Mouse (Mus musculus): ENCODE measurements at regions not wholly inside any gene's neighbourhood (a gene's known extent, or its start where the extent isn't known, plus 50 kb on each side); places are given as distances from the start of the nearest gene placed in this dataset.

DNA sequence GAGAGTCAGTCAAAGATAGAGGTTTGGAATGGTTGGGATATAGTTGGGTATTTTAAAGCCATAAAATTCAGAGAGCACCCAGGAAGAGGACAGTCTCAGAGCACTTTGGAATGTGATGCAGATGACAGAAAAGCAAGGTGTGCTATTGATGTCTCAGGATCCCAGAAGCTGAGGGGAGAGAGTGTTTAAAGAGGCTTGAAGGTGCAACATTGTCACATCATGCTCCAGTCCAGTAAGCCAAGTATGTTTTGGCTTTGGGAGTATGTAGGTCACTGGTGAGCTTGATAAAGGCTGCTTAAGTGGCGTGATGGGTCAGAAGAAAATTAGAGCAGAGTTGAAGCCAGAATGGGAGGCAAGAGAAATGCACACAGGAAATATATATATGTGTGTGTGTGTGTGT is 201.3 kb upstream of the Lpp start:
- DNase-seq (ENCODE audit: extremely low spot score in 1 of 2, low spot score in 2 of 2) = no peak
- TF ChIP-seq CTCF (IDR thresholded peaks at IDR 0.05) = no peak
- H3K27ac ChIP-seq = no peak overlapping the region
- no peak overlapping the region for H3K4me3 ChIP-seq
- intact Hi-C loops (cut with DNase I) = no loop called here

DNA sequence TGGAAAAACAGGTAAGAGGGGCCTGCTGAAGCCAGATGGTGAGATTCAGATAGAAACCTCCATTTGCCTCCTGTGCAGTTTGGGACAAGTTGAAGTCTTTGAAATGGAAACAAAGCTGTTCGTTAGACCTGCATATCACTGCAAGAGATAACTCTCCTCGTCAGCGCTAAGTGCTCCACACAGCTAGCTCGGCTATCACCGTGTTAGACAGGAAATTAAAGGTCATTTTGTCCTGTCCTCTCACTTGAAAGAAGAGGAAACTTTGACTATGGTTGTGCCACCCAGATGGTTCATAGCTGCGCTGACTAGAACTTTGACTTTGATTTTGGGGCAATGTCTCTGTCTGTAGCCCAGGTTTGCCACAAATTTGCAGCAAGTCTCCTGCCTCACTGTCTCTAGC is 198.5 kb upstream of the Bcl6 start:
- H3K27ac ChIP-seq = no peak overlapping the region
- no peak overlapping the region for H3K4me3 ChIP-seq
- intact Hi-C loops (cut with DNase I) = no loop called here
- no peak for DNase-seq (ENCODE audit: extremely low spot score in 1 of 2, low spot score in 2 of 2)
- no peak for TF ChIP-seq CTCF (IDR thresholded peaks at IDR 0.05)

GRCm38 (mm10) chr16:24185989-24186388 is 197.3 kb upstream of the Bcl6 start:
- TF ChIP-seq CTCF (IDR thresholded peaks at IDR 0.05) = no peak
- intact Hi-C loops (cut with DNase I) = no loop called here
- H3K27ac ChIP-seq = no peak overlapping the region
- H3K4me3 ChIP-seq = no peak overlapping the region
- no peak for DNase-seq (ENCODE audit: extremely low spot score in 1 of 2, low spot score in 2 of 2)

GRCm38 (mm10) chr16:24184846-24185245 is 196.2 kb upstream of the Bcl6 start:
- no peak for TF ChIP-seq CTCF (IDR thresholded peaks at IDR 0.05)
- intact Hi-C loops (cut with DNase I) = no loop called here
- no peak for DNase-seq (ENCODE audit: extremely low spot score in 1 of 2, low spot score in 2 of 2)
- Histone ChIP-seq H3K4me3 (no peak overlapping the region), H3K27ac (no peak overlapping the region)

DNA sequence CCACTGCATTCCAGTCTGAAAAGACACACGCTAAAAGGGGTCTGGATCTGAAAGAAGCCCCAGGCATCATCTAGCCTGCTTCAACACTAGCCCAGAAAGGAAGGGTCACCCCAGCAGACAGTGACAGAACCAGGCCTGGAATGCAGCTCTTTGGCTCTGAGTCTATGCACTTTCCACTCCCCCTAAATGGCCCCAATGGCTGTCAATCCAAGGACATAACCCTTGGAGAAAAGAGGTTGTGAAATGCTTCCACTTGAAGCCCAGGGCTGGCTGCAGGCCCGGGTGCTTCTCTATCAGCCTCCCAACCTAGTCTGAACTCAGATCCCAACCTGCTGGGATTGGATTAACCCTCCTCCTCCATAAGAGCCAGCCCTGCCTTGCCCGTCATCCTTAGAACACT is 194.6 kb upstream of the Bcl6 start:
- DNase-seq (ENCODE audit: extremely low spot score in 1 of 2, low spot score in 2 of 2) = no peak
- H3K27ac ChIP-seq = no peak overlapping the region
- TF ChIP-seq CTCF (IDR thresholded peaks at IDR 0.05) = no peak
- no peak overlapping the region for H3K4me3 ChIP-seq
- intact Hi-C loops (cut with DNase I) = no loop called here

DNA sequence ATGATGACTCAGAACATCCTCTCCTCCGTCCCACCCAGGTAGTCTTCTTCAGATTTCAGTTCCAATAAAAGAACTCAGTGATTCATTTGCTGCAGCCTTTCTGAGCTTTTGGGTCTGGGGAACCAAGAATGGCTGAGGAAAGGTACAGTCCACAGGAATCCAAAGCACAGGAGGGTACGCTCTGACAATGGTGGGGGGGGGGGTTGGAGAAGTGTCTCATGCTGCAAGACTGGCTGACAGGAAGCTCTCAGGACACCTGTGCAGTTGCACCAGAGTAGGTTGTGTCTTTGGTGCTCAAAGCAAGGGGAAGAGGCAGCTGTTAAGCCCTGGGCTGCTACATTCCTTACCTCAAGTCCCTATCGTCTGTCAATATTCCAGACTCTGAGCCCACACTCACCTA is 192.7 kb upstream of the Bcl6 start:
- H3K27ac ChIP-seq = no peak overlapping the region
- DNase-seq (ENCODE audit: extremely low spot score in 1 of 2, low spot score in 2 of 2) = no peak
- intact Hi-C loops (cut with DNase I) = no loop called here
- TF ChIP-seq CTCF (IDR thresholded peaks at IDR 0.05) = no peak
- no peak overlapping the region for H3K4me3 ChIP-seq

GRCm38 (mm10) chr16:24180666-24181065 is 192.0 kb upstream of the Bcl6 start:
- Histone ChIP-seq H3K4me3 (no peak overlapping the region), H3K27ac (no peak overlapping the region)
- no peak for TF ChIP-seq CTCF (IDR thresholded peaks at IDR 0.05)
- DNase-seq (ENCODE audit: extremely low spot score in 1 of 2, low spot score in 2 of 2) = no peak
- intact Hi-C loops (cut with DNase I) = no loop called here

DNA sequence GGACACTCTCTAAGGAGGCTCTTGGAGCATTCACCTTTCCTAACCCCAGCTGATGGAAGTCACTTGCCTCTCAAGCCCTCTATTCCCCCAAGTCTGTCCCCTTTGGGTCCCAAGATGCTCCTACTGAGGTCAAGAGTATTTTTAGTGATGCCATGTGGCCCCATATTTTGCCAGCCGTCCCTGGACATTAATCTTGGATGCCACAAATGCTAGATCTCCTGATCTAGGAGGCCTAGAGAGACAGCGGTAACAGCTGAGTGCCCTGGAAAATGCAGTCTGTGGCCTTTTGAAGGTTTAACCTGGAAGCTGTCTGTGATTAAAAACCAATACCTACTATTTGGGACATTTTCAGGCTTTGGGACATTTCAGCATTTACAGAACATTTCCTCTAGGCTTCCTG is 188.9 kb upstream of the Bcl6 start:
- DNase-seq (ENCODE audit: extremely low spot score in 1 of 2, low spot score in 2 of 2) = no peak
- Histone ChIP-seq H3K4me3 (no peak overlapping the region), H3K27ac (no peak overlapping the region)
- no peak for TF ChIP-seq CTCF (IDR thresholded peaks at IDR 0.05)
- intact Hi-C loops (cut with DNase I) = loop anchor here (10.0 kb wide), 1 partner anchor 183 kb away; no protein-coding TSS in a partner anchor

DNA sequence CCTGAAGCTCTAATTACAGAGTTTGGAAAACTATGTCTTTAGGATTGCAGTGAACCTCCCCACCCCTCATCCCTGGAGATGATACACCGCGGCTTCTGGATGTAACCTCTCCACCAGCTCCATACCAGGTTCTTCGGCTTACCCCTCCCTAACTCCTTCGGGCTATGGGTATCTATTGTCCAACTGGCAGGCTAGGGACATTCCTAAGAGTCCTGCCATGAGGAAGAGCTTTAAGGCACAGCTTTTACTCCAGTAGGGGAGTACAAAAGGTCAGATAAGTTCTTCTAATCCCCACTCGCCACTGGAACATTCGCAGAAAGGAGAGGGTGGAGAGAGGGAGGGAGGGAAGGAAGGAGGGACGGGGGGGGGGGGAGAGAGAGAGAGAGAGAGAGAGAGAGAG is 188.5 kb upstream of the Bcl6 start:
- no peak for DNase-seq (ENCODE audit: extremely low spot score in 1 of 2, low spot score in 2 of 2)
- no peak overlapping the region for H3K4me3 ChIP-seq
- H3K27ac ChIP-seq = no peak overlapping the region
- TF ChIP-seq CTCF (IDR thresholded peaks at IDR 0.05) = no peak
- intact Hi-C loops (cut with DNase I) = loop anchor here (10.0 kb wide), 1 partner anchor 182 kb away; no protein-coding TSS in a partner anchor

DNA sequence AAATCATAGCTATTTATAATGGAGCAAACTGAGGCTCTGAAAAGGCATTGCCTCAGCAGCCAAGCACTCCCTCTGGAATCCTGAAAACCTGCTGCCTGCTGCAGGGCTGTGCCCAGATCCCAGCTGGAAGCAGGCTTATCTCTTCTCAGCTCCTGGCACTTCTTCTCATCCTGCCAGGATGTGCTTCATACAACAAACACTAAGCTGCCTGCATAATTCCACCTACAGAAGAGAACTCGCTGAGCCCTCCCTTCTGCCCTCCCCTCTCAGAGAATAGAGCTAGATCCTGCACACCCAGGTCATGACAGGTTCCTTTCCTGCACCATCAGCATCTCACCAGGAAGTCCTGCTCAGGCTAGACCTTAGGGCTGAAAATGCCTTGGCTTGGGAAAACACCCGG is 187.4 kb upstream of the Bcl6 start:
- DNase-seq (ENCODE audit: extremely low spot score in 1 of 2, low spot score in 2 of 2) = peak in 1 of 2 experiments; percentile 20
- intact Hi-C loops (cut with DNase I) = loop anchor here (10.0 kb wide), 1 partner anchor 181 kb away; no protein-coding TSS in a partner anchor
- H3K4me3 ChIP-seq = no peak overlapping the region
- TF ChIP-seq CTCF (IDR thresholded peaks at IDR 0.05) = no peak
- no peak overlapping the region for H3K27ac ChIP-seq

- TF ChIP-seq CTCF (IDR thresholded peaks at IDR 0.05) = no peak
- Histone ChIP-seq H3K27ac (no peak overlapping the region), H3K4me3 (no peak overlapping the region)
- intact Hi-C loops (cut with DNase I) = loop anchor here (10.0 kb wide), 1 partner anchor 180 kb away; no protein-coding TSS in a partner anchor
- no peak for DNase-seq (ENCODE audit: extremely low spot score in 1 of 2, low spot score in 2 of 2)
Observed at GRCm38 (mm10) chr16:24175235-24175760, 186.6 kb upstream of the Bcl6 start.

GRCm38 (mm10) chr16:24174595-24174994 is 185.9 kb upstream of the Bcl6 start:
- no peak for DNase-seq (ENCODE audit: extremely low spot score in 1 of 2, low spot score in 2 of 2)
- no peak overlapping the region for H3K4me3 ChIP-seq
- TF ChIP-seq CTCF (IDR thresholded peaks at IDR 0.05) = no peak
- H3K27ac ChIP-seq = no peak overlapping the region
- intact Hi-C loops (cut with DNase I) = loop anchor here (10.0 kb wide), 1 partner anchor 180 kb away; no protein-coding TSS in a partner anchor

DNA sequence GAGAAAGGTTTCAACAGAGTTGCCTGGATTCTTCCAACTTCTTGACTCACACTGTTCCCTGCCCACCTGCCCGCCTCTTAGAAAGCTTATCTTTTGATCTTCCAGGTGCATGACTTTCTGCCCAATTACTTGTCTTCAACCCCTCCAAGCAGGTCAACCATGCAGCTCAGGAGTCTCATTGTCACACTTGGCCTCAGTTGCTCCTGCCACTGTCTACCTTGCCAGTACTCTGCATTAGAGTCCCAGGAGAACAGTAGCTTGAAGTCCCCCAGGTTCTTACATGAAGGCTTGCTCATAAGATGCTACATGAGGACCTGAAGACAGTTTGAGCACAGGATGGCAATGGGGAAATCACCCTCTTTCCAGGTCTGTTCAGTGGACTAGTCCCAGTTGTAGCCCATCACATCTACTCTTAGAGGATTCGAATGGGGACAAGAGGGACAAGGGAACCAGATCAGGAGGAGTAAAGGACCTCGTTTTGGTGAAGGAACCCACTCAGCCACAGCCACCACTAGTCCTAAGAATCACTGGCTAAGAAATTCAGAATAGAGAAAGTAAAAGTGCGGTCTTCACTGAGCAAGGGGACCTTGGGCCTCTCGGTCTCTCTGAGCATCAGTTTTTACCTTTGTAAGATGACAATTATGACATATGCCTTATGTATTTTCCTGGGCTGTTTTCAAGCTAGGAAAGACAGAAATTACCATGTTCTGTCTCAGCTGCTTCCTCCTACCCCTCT is 185.3 kb upstream of the Bcl6 start:
- Histone ChIP-seq H3K27ac (no peak overlapping the region), H3K4me3 (no peak overlapping the region)
- intact Hi-C loops (cut with DNase I) = loop anchor here (10.0 kb wide), 1 partner anchor 179 kb away; no protein-coding TSS in a partner anchor
- DNase-seq (ENCODE audit: extremely low spot score in 1 of 2, low spot score in 2 of 2) = no peak
- TF ChIP-seq CTCF (IDR thresholded peaks at IDR 0.05) = no peak

Data from left cerebral cortex, adult 2 months (tissue).